Mouse (Mus musculus) layer of hippocampus, postnatal 36 days (tissue): Measurements from ENCODE around the gene U90926. TPM values are rescaled to one million over a fixed set of nuclear protein-coding genes. Genes with fewer than 3 reads are reported as not detected.
"Not testable (repeated sequence)": the region's sequence is repeated elsewhere in the genome, so short reads cannot be mapped to it uniquely, and the experiment has no call there.

Source experiments
- DNase-seq, 2 experiments: peaks; one replicate each; pipeline ENCODE4 v3.0.0; 2022
- total RNA-seq, 2 experiments: library from RNA; stranded (reverse); gene quantifications; 2 replicates each; pipeline ENCODE4 v1.2.3; 2021

Gene U90926
- total RNA-seq, 2 experiments from 2014 or later: not detected

- DNase-seq: no peak
Observed at GRCm38 (mm10) chr5:92212231-92212630, 3.0 kb downstream of the U90926 start.

- no peak for DNase-seq
Observed at GRCm38 (mm10) chr5:92210205-92210604, 5.0 kb downstream of the U90926 start.

GRCm38 (mm10) chr5:92206121-92206520, 9.1 kb downstream of the U90926 start:
- DNase-seq: no peak

GRCm38 (mm10) chr5:92205706-92206105, 9.5 kb downstream of the U90926 start:
- DNase-seq: no peak

DNA sequence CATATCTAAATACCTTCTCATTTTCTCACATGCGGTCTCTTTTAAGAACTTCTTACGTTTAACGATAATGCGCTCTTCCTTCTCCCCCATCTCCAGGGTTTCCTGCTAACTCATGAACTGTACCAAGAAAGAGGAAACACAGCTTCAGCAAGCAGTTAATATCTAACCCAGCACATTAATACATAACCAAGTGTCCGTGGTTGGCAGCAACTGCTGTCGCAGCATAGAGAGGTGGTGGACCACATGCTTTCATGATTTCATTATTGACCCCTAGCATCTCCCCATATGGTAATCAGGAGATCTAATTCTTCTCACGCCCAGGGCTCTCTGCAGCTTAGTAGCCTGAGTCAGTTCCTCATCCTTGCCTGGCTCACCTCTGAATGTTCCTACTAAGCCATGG, 10.0 kb downstream of the U90926 start:
- DNase-seq: no peak

- no peak for DNase-seq
Observed at GRCm38 (mm10) chr5:92204162-92205036, 10.8 kb downstream of the U90926 start.

DNA sequence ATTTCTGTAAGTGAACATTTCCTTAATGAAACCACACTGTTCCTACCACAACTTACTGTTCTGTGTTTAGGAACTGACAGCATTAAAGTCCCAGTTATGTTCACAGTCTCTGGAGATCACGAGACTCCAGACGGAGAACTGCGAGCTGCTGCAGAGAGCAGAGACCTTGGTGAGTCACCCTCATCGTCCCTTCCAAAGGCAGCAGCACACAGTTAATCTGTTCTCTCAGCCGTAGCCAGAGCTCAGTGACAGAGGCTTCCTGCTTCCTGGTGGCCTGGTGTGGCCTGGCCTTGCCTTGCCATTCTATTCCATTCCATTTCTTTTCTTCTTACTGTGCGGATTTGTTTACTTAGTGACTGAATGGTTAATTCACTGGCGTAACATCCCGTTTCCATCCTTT, 16.9 kb downstream of the U90926 start:
- no peak for DNase-seq

- no peak for DNase-seq
Observed at GRCm38 (mm10) chr5:92196895-92197811, 18.1 kb downstream of the U90926 start.

DNA sequence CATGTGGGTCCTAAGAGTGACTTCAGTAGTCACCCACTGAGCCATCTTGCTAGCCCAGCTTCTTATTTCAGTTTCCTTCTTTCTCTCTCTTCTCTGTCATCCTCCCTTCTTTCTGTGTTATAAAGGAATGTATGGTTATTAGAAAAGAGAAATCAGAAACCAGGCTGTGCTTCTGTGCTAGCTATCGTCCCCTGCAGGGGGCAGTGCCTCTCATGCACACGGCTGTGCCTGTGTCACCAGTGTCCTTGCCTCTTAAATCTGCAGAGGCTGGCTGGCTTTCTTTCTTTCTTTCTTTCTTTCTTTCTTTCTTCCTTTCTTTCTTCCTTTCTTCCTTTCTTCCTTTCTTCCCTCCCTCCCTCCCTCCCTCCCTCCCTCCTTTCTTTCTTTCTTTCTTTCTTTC, 19.5 kb downstream of the U90926 start:
- not testable (repeated sequence) for DNase-seq

DNA sequence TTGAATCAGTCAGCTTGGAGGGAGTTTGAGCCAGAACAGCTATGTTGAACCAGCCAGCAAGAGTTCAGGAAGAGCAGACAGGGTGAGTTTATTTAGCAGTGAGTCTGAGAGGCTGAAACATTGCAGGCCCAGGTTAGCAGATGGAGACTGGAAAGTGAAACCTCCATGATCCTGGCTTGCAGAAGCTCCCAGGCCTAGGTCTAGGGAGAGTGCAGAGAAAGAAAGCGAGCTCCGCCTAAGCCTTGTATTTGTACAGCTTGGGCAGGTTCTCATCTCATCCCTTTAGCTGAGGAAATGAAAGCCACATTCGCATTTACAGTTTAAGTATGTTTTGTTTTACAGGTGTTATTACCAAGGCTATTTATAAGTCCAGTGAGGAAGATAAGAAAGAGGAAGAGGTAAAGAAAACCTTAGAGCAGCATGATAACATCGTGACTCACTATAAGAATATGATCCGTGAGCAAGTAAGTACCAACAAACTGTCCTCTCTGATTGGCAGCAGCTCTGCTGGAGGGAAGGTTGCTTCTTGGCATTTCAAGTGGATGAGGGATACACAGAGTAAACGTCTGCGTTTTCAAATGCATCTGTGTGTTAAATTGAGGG, 26.2 kb downstream of the U90926 start:
- no peak for DNase-seq

- no peak for DNase-seq
Observed at GRCm38 (mm10) chr5:92183071-92183830, 32.0 kb downstream of the U90926 start.

DNA sequence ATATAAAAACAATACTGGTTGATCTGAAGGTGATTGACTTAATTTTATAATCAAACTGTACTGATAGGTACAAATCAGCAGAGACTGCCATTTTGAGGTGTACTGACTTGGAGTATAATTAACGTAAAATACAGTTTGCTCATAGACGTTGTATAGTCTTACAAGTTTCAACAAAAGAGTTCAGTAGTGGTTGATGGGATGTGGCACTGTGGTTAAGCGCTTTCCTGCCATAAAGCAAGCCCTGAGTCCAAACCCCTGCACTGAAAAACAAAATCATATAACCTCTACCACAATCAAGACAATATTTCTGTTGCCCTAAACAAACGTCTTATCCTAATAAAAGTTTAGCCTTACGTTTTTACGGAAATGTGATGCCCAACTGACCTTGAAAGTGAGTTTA, 49.2 kb downstream of the U90926 start:
- no peak for DNase-seq

Other genes starting within 250 kb of the U90926 start
- gene Odaph, start 227.9 kb downstream of the U90926 start, total RNA-seq: not detected
- 10 to 100 TPM; 39.8 to 42.5 TPM for gene Cdkl2, start 171.5 kb downstream of the U90926 start, total RNA-seq
- gene G3bp2, start 131.7 kb downstream of the U90926 start, total RNA-seq: 100 to 1,000 TPM; 230 to 257 TPM
- 10 to 100 TPM; 84.3 to 84.7 TPM for gene Uso1, start 77.5 kb downstream of the U90926 start, total RNA-seq
- gene Ppef2, start 40.9 kb upstream of the U90926 start, total RNA-seq: under 1 TPM; 0.82 to 0.94 TPM
- 10 to 100 TPM; 45.7 to 48.5 TPM for gene Naaa, start 62.8 kb upstream of the U90926 start, total RNA-seq
- gene Sdad1, start 95.1 kb upstream of the U90926 start, total RNA-seq: 10 to 100 TPM; 21.9 to 22.2 TPM
- gene Cxcl9, start 112.7 kb upstream of the U90926 start, total RNA-seq: not detected
- 1 to 10 TPM; 2.2 to 3.1 TPM for gene Art3, start 116.4 kb upstream of the U90926 start, total RNA-seq
- not detected for gene Cxcl10, start 133.5 kb upstream of the U90926 start, total RNA-seq
- gene Nup54, start 219.8 kb upstream of the U90926 start, total RNA-seq: 10 to 100 TPM; 31.3 to 34.4 TPM